Mouse (Mus musculus) small intestine, adult 2 months (tissue): ENCODE data around the gene Phb2.

Experiments
- CTCF ChIP-seq: fragments of 200-500 bp; IDR thresholded peaks from 2 replicates; pipeline ENCODE4 v1.5.1; 2012; ENCODE audit warnings: low read depth, mild to moderate bottlenecking, control low read depth, inconsistent platforms, low read length, moderate library complexity, mixed read lengths; ENCODE audit not compliant: insufficient replicate concordance, insufficient read length; ENCODE audit errors: extremely low read depth
- POLR2A ChIP-seq: fragments of 200-500 bp; IDR thresholded peaks from 2 replicates; pipeline ENCODE4 v1.6.1; 2012; ENCODE audit warnings: low read depth, mild to moderate bottlenecking, control low read depth, inconsistent platforms, low read length, moderate library complexity

GRCm38 (mm10) chr6:124717968-124718367 is 5.8 kb downstream of the Phb2 start:
- TF ChIP-seq POLR2A: no peak; the same call in 1 of the 2 replicates
- no peak for TF ChIP-seq CTCF
